Mouse (Mus musculus) heart, postnatal 10 days (tissue): ENCODE data around the gene Nutm1. TPM values are rescaled to one million over a fixed set of nuclear protein-coding genes. Genes with fewer than 3 reads are reported as not detected.

Experiments used
- DNase-seq, 2 experiments: peaks; one replicate each; pipeline ENCODE4 v3.0.0; 2021
- intact Hi-C: fragments of 180-260 bp; cut with DNase I; formaldehyde crosslinking; loops from one replicate; pipeline ENCODE4 v1.15.1; 2025
- total RNA-seq, 2 experiments: library from RNA; stranded (reverse); gene quantifications; 2 replicates each; pipeline ENCODE4 v1.2.3; 2021

The Nutm1 gene
- total RNA-seq, 2 experiments from 2014 or later: not detected

GRCm38 (mm10) chr2:112262779-112263295, 3.7 kb upstream of the Nutm1 start:
- intact Hi-C loops: loop anchor here (5.0 to 10.0 kb wide), 2 partner anchors 192 to 229 kb away; partner anchors contain the start of genes Aven and Emc7

GRCm38 (mm10) chr2:112261748-112262653, 2.9 kb upstream of the Nutm1 start, which contains the start of gene Nop10:
Gene Nop10, plus strand, starts transcription at chr2:112261926.
- intact Hi-C loops: loop anchor here (2.0 to 10.0 kb wide), 4 partner anchors 23 to 230 kb away; partner anchors contain the start of genes Aven, Emc7 and Lpcat4

More at GRCm38 (mm10) chr2:112262779-112263295, 3.7 kb upstream of the Nutm1 start:
- no peak for DNase-seq

GRCm38 (mm10) chr2:112254675-112255515, 4.2 kb downstream of the Nutm1 start:
- no peak for DNase-seq
- intact Hi-C loops: loop anchor here (5.0 kb wide), 1 partner anchor 58 kb away; no protein-coding TSS in a partner anchor

More at GRCm38 (mm10) chr2:112261748-112262653, 2.9 kb upstream of the Nutm1 start, which contains the start of gene Nop10:
- DNase-seq: peak; percentile 85 to 89

GRCm38 (mm10) chr2:112249780-112250453, 9.2 kb downstream of the Nutm1 start:
- no peak for DNase-seq
- intact Hi-C loops: no loop called here

- no peak for DNase-seq
- intact Hi-C loops: no loop called here
Observed at GRCm38 (mm10) chr2:112247323-112247722, 11.8 kb downstream of the Nutm1 start.

GRCm38 (mm10) chr2:112246193-112246592, 12.9 kb downstream of the Nutm1 start:
- DNase-seq: no peak
- intact Hi-C loops: no loop called here

GRCm38 (mm10) chr2:112245307-112245706, 13.8 kb downstream of the Nutm1 start:
- intact Hi-C loops: no loop called here
- no peak for DNase-seq

- intact Hi-C loops: no loop called here
Observed at GRCm38 (mm10) chr2:112241787-112242186, 17.3 kb downstream of the Nutm1 start.

GRCm38 (mm10) chr2:112239935-112240721, 19.0 kb downstream of the Nutm1 start:
- peak; percentile 11 to 20 for DNase-seq
- intact Hi-C loops: loop anchor here (1.0 to 10.0 kb wide), 4 partner anchors 21 to 241 kb away; partner anchors contain the start of genes Chrm5, Emc7 and Nop10

More at GRCm38 (mm10) chr2:112241787-112242186, 17.3 kb downstream of the Nutm1 start:
- DNase-seq: no peak

GRCm38 (mm10) chr2:112239212-112239934, 19.7 kb downstream of the Nutm1 start, which contains the start of gene Lpcat4:
Gene Lpcat4, plus strand, starts transcription at chr2:112239468.
- intact Hi-C loops: loop anchor here (1.0 to 10.0 kb wide), 4 partner anchors 21 to 241 kb away; partner anchors contain the start of genes Chrm5, Emc7 and Nop10
- peak; percentile 90 to 94 for DNase-seq

- intact Hi-C loops: loop anchor here (2.0 to 10.0 kb wide), 3 partner anchors 23 to 243 kb away; partner anchors contain the start of genes Chrm5, Emc7 and Nop10
Observed at GRCm38 (mm10) chr2:112238006-112238405, 21.1 kb downstream of the Nutm1 start.

GRCm38 (mm10) chr2:112236620-112237019, 22.5 kb downstream of the Nutm1 start:
- intact Hi-C loops: loop anchor here (10.0 kb wide), 1 partner anchor 218 kb away; the partner anchor contains the start of gene Emc7
- DNase-seq: no peak

More at GRCm38 (mm10) chr2:112238006-112238405, 21.1 kb downstream of the Nutm1 start:
- DNase-seq: no peak

- intact Hi-C loops: loop anchor here (10.0 kb wide), 1 partner anchor 222 kb away; the partner anchor contains the start of gene Emc7
- no peak for DNase-seq
Observed at GRCm38 (mm10) chr2:112232623-112233022, 26.5 kb downstream of the Nutm1 start.

- DNase-seq: no peak
- intact Hi-C loops: no loop called here
Observed at GRCm38 (mm10) chr2:112224356-112224755, 34.7 kb downstream of the Nutm1 start.

- no peak for DNase-seq
- intact Hi-C loops: no loop called here
Observed at GRCm38 (mm10) chr2:112222607-112223006, 36.5 kb downstream of the Nutm1 start.

GRCm38 (mm10) chr2:112220880-112221279, 38.2 kb downstream of the Nutm1 start:
- intact Hi-C loops: no loop called here
- DNase-seq: no peak

- DNase-seq: no peak
- intact Hi-C loops: no loop called here
Observed at GRCm38 (mm10) chr2:112217614-112218013, 41.5 kb downstream of the Nutm1 start.

GRCm38 (mm10) chr2:112215977-112216376, 43.1 kb downstream of the Nutm1 start:
- intact Hi-C loops: no loop called here
- peak; percentile 14 to 32 for DNase-seq
